Mouse (Mus musculus) liver, embryonic 14.5 days (tissue): ENCODE data around the gene Sox2. TPM values are rescaled to one million over a fixed set of nuclear protein-coding genes. Genes with fewer than 3 reads are reported as not detected.

Experiments
- ATAC-seq: fragments of 200-750 bp; cut with Nextera tagmentation; 2 replicates; pipeline ENCODE4 v1.8.0; 2017; ENCODE audit warnings: moderate number of reproducible peaks, mild to moderate bottlenecking, moderate library complexity; ENCODE audit not compliant: insufficient read depth
- DNase-seq, 3 experiments: peaks; one replicate each; pipeline ENCODE4 v3.0.0-alpha.2; 2012 to 2013; ENCODE audit warnings: low read depth in 3 of 3, low spot score in 3 of 3
- H3K27ac ChIP-seq: fragments of 300-500 bp; sonication (generic); 2 replicates; pipeline ENCODE4 v1.5.1; 2014; ENCODE audit warnings: moderate library complexity, mild to moderate bottlenecking, control low read depth, inconsistent platforms
- H3K27me3 ChIP-seq: fragments of 300-500 bp; sonication (generic); 2 replicates; pipeline ENCODE4 v1.6.1; 2014; ENCODE audit warnings: mild to moderate bottlenecking, low read length, moderate library complexity; ENCODE audit not compliant: control insufficient read depth, insufficient read depth
- H3K36me3 ChIP-seq: fragments of 300-500 bp; sonication (generic); replicated peaks from 2 replicates; pipeline ENCODE4 v1.6.1; 2014; ENCODE audit warnings: low read depth; ENCODE audit not compliant: control insufficient read depth, insufficient read depth
- H3K4me1 ChIP-seq, 2 experiments: fragments of 200-500 bp in 1 of 2; fragments of 300-500 bp in 1 of 2; sonication (generic) in 1 of 2; replicated peaks; 2 replicates each; pipeline ENCODE4 v1.6.1; 2012 to 2014; ENCODE audit warnings: antibody characterized with exemption in 1 of 2, inconsistent platforms in 1 of 2, low read length in 1 of 2; ENCODE audit not compliant: control insufficient read depth in 2 of 2, insufficient read depth in 2 of 2
- H3K4me2 ChIP-seq: fragments of 300-500 bp; sonication (generic); 2 replicates; pipeline ENCODE4 v1.6.1; 2014; ENCODE audit warnings: low read depth, mild to moderate bottlenecking, control low read depth, moderate library complexity
- H3K4me3 ChIP-seq, 2 experiments: fragments of 200-500 bp in 1 of 2; fragments of 300-500 bp in 1 of 2; sonication (generic) in 1 of 2; 2 replicates each; pipeline ENCODE4 v1.5.1; 2012 to 2014; ENCODE audit warnings: low read depth in 2 of 2, low read length in 2 of 2, mild to moderate bottlenecking in 2 of 2, control low read depth in 1 of 2, inconsistent platforms in 1 of 2, moderate library complexity in 1 of 2; ENCODE audit not compliant: insufficient read depth in 1 of 2
- H3K9ac ChIP-seq: fragments of 300-500 bp; sonication (generic); replicated peaks from 2 replicates; pipeline ENCODE4 v1.6.1; 2014; ENCODE audit warnings: mild to moderate bottlenecking, control low read depth, moderate library complexity
- H3K9me3 ChIP-seq: fragments of 300-500 bp; sonication (generic); 2 replicates; pipeline ENCODE4 v1.6.1; 2016; ENCODE audit warnings: low read length, mixed read lengths; ENCODE audit not compliant: control insufficient read depth
- CTCF ChIP-seq: IDR thresholded peaks from 2 replicates; pipeline ENCODE4 v1.5.1; 2016; ENCODE audit warnings: antibody characterized with exemption, low read depth, control low read depth
- EP300 ChIP-seq: IDR thresholded peaks from 2 replicates; pipeline ENCODE4 v1.6.1; 2016; ENCODE audit warnings: antibody characterized with exemption, low read depth
- WGBS: fragments of 180-500 bp; shearing (Covaris S2); extraction: QIAGEN DNeasy Blood & Tissue Kit; methylation state at CpG from one replicate; pipeline ENCODE4 v1.1.7; 2014; ENCODE audit not compliant: insufficient replicate concordance; 5-methylcytosine and 5-hydroxymethylcytosine counted together
- polyA plus RNA-seq, 2 experiments: library from polyadenylated mRNA; depleted of rRNA in 1 of 2; stranded (reverse) in 1 of 2; unstranded in 1 of 2; fragments of >200 nt; fragmentation: Nextera tagmentation in 1 of 2; extraction: Ambion mirVana in 1 of 2; gene quantifications; 2 replicates each; pipeline versions ENCODE4 v1.2.1 to v1.2.3; 2012 to 2014

The Sox2 gene
- polyA plus RNA-seq, 2 experiments = 0.06 TPM; not detected in 1

GRCm38 (mm10) chr3:34636958-34637357 is 13.2 kb upstream of the Sox2 start:
- ATAC-seq (no peak), DNase-seq (no peak)
- peaks cover 38% of the 10 kb centered on the region for H3K27me3 ChIP-seq
- no peaks in the 10 kb centered on the region for H3K36me3 ChIP-seq
- WGBS = 43% methylated on average over 6 of the region's 6 CpGs
- no peaks in the 10 kb centered on the region for H3K4me1 ChIP-seq
- H3K9me3 ChIP-seq = no peaks in the 10 kb centered on the region
- no peak overlapping the region for H3K4me2 ChIP-seq
- H3K9ac ChIP-seq = no peak overlapping the region
- no peak overlapping the region for H3K4me3 ChIP-seq
- TF ChIP-seq CTCF = no peak
- TF ChIP-seq EP300 = no peak
- no peak overlapping the region for H3K27ac ChIP-seq

- Histone ChIP-seq H3K4me2 (no peak overlapping the region), H3K27ac (no peak overlapping the region), H3K9me3 (no peaks in the 10 kb centered on the region), H3K4me3 (no peak overlapping the region), H3K27me3 (peaks cover 43% of the 10 kb centered on the region), H3K9ac (no peak overlapping the region), H3K4me1 (no peaks in the 10 kb centered on the region), H3K36me3 (no peaks in the 10 kb centered on the region)
- DNase-seq (no peak), ATAC-seq (no peak)
- TF ChIP-seq CTCF (no peak), EP300 (no peak)
- 27% methylated on average over 5 of the region's 5 CpGs for WGBS
Measured at GRCm38 (mm10) chr3:34637481-34637880, 12.7 kb upstream of the Sox2 start.

GRCm38 (mm10) chr3:34637926-34638325 is 12.3 kb upstream of the Sox2 start:
- peaks cover 47% of the 10 kb centered on the region for H3K27me3 ChIP-seq
- no peak overlapping the region for H3K4me3 ChIP-seq
- H3K4me1 ChIP-seq = no peaks in the 10 kb centered on the region
- no peaks in the 10 kb centered on the region for H3K36me3 ChIP-seq
- TF ChIP-seq EP300 = no peak
- no peak for TF ChIP-seq CTCF
- ATAC-seq (no peak), DNase-seq (no peak)
- H3K9me3 ChIP-seq = no peaks in the 10 kb centered on the region
- H3K9ac ChIP-seq = no peak overlapping the region
- no peak overlapping the region for H3K27ac ChIP-seq
- H3K4me2 ChIP-seq = no peak overlapping the region
- WGBS = 38% methylated on average over 5 of the region's 5 CpGs

- WGBS = 12% methylated on average over 13 of the region's 13 CpGs
- no peak for DNase-seq
- TF ChIP-seq CTCF = no peak
- TF ChIP-seq EP300 = no peak
- ATAC-seq = no peak
- H3K4me3 ChIP-seq = no peak overlapping the region
- H3K4me1 ChIP-seq = no peaks in the 10 kb centered on the region
- H3K9me3 ChIP-seq = no peaks in the 10 kb centered on the region
- H3K4me2 ChIP-seq = no peak overlapping the region
- no peak overlapping the region for H3K9ac ChIP-seq
- H3K36me3 ChIP-seq = no peaks in the 10 kb centered on the region
- peaks cover 52% of the 10 kb centered on the region for H3K27me3 ChIP-seq
- no peak overlapping the region for H3K27ac ChIP-seq
Measured at GRCm38 (mm10) chr3:34638344-34638743, 11.9 kb upstream of the Sox2 start.

- peaks cover 61% of the 10 kb centered on the region for H3K27me3 ChIP-seq
- TF ChIP-seq EP300 = no peak
- peak; percentile 65 for TF ChIP-seq CTCF
- H3K4me2 ChIP-seq = no peak overlapping the region
- WGBS = 8% methylated on average over 24 of the region's 24 CpGs
- no peak overlapping the region for H3K4me3 ChIP-seq
- DNase-seq (no peak), ATAC-seq (no peak)
- no peaks in the 10 kb centered on the region for H3K4me1 ChIP-seq
- no peak overlapping the region for H3K9ac ChIP-seq
- H3K9me3 ChIP-seq = no peaks in the 10 kb centered on the region
- no peak overlapping the region for H3K27ac ChIP-seq
- H3K36me3 ChIP-seq = no peaks in the 10 kb centered on the region
Measured at GRCm38 (mm10) chr3:34639031-34639872, 11.0 kb upstream of the Sox2 start.
